Mouse (Mus musculus) kidney, postnatal 4 days (tissue): ENCODE measurements around the gene 2310030G06Rik.
A peak's percentile ranks its signal among the peaks of the same experiment; 100 is the strongest.

Experiments used
- DNase-seq, 2 experiments: peaks; one replicate each; pipeline ENCODE4 v3.0.0; 2021; ENCODE audit warnings: mixed read lengths in 2 of 2

The 2310030G06Rik gene

GRCm38 (mm10) chr9:50742261-50742660 lies 4.1 kb downstream of the 2310030G06Rik start:
- no peak for DNase-seq

- DNase-seq, result no peak
These were observed 5.2 kb downstream of the 2310030G06Rik start for GRCm38 (mm10) chr9:50740867-50741784.

- DNase-seq, result peak; percentile 96 to 97
These were observed 7.1 kb downstream of the 2310030G06Rik start, which contains the start of gene Dixdc1 for GRCm38 (mm10) chr9:50738914-50739870. Dixdc1 (minus strand) TSS chr9:50739517.

GRCm38 (mm10) chr9:50734989-50735388 lies 11.3 kb downstream of the 2310030G06Rik start:
- peak; percentile 66 to 74 for DNase-seq

GRCm38 (mm10) chr9:50732560-50732959 lies 13.8 kb downstream of the 2310030G06Rik start:
- DNase-seq, result no peak

GRCm38 (mm10) chr9:50729600-50729999 lies 16.7 kb downstream of the 2310030G06Rik start:
- peak in 1 of 2 experiments; percentile 26 for DNase-seq

GRCm38 (mm10) chr9:50727925-50728651 lies 18.2 kb downstream of the 2310030G06Rik start:
- peak; percentile 83 to 89 for DNase-seq

- no peak for DNase-seq
These were observed 19.0 kb downstream of the 2310030G06Rik start for GRCm38 (mm10) chr9:50727171-50727924.

GRCm38 (mm10) chr9:50725921-50726590 lies 20.3 kb downstream of the 2310030G06Rik start:
- DNase-seq, result no peak

GRCm38 (mm10) chr9:50724661-50725330 lies 21.5 kb downstream of the 2310030G06Rik start:
- DNase-seq, result no peak

- no peak for DNase-seq
These were observed 22.2 kb downstream of the 2310030G06Rik start for GRCm38 (mm10) chr9:50724147-50724546.

- DNase-seq, result peak; percentile 61 to 70
These were observed 22.9 kb downstream of the 2310030G06Rik start for GRCm38 (mm10) chr9:50723406-50723805.

GRCm38 (mm10) chr9:50722451-50722911 lies 23.9 kb downstream of the 2310030G06Rik start:
- no peak for DNase-seq

GRCm38 (mm10) chr9:50721061-50721460 lies 25.3 kb downstream of the 2310030G06Rik start:
- peak in 1 of 2 experiments; percentile 45 for DNase-seq

GRCm38 (mm10) chr9:50718878-50719277 lies 27.5 kb downstream of the 2310030G06Rik start:
- no peak for DNase-seq

GRCm38 (mm10) chr9:50714188-50714587 lies 32.1 kb downstream of the 2310030G06Rik start:
- DNase-seq, result no peak

- no peak for DNase-seq
These were observed 35.0 kb downstream of the 2310030G06Rik start for GRCm38 (mm10) chr9:50711337-50711736.

- DNase-seq, result peak; percentile 66
These were observed 37.2 kb downstream of the 2310030G06Rik start for GRCm38 (mm10) chr9:50709108-50709507.

- no peak for DNase-seq
These were observed 41.4 kb downstream of the 2310030G06Rik start for GRCm38 (mm10) chr9:50704907-50705306.
